Mouse (Mus musculus): Measurements from ENCODE around the gene Sprr2a2.
"Not testable (repeated sequence)": the region's sequence is repeated elsewhere in the genome, so short reads cannot be mapped to it uniquely, and the experiment has no call there.

- TF ChIP-seq CTCF, POLR2A (IDR thresholded peaks at IDR 0.05; ENCODE audit: extremely low read depth, insufficient read depth, low read length): not testable (repeated sequence)
Observed at GRCm38 (mm10) chr3:92280963-92281606, 65.4 kb downstream of the Sprr2a2 start.

Measured in cortical plate, adult 2 months (tissue).